ENCODE assay signal across 10 mouse cellular contexts in genomic region chr2:163253248-163254099, GRCm38 (mm10). TPM values are rescaled to one million over a fixed set of nuclear protein-coding genes. Genes with fewer than 3 reads are reported as not detected.
DNase-seq lines count a peak whose midpoint lies in the region; ATAC-seq and TF ChIP-seq lines count a peak whose summit lies in the region.
"Had no signal": no experiment of that assay in that cellular context is flagged by ENCODE, and none has a peak within 500 bp of the region (broad histone marks: within the 10 kb centered on the region; RNA-seq: fewer than 3 reads in every experiment).

No protein-coding gene starts in this region.

- H3K4me3 ChIP-seq in lung, embryonic 16.5 days (ENCODE audit: low read length) = no peak overlapping the region
- no peak overlapping the region for H3K4me3 ChIP-seq in cortical plate, adult 2 months (ENCODE audit: insufficient read depth, low read length)
- H3K4me3 ChIP-seq in limb, embryonic 15.5 days = no peak overlapping the region

- H3K4me2 ChIP-seq in lung, embryonic 16.5 days (ENCODE audit: low read depth, low read length) = 0 out of 2 replicates have a peak overlapping the region, but pooled peaks have one; percentile 6
- H3K4me2 ChIP-seq in limb, embryonic 15.5 days = 0 out of 2 replicates have a peak overlapping the region, but pooled peaks have one; percentile 10
- H3K4me2 ChIP-seq: lung, embryonic 14.5 days had no signal

- WGBS in lung, embryonic 16.5 days = 60% methylated on average over 22 of the region's 22 CpGs
- WGBS in limb, embryonic 15.5 days = 46% methylated on average over 22 of the region's 22 CpGs

- 0 out of 2 replicates have a peak, but pooled peaks have one; percentile 42 for TF ChIP-seq POLR2A in cortical plate, adult 2 months (IDR thresholded peaks at IDR 0.05; ENCODE audit: extremely low read depth, insufficient read depth, low read length)

- H3K27me3 ChIP-seq in lung, embryonic 16.5 days (ENCODE audit: control insufficient read depth, insufficient read depth, low read depth, low read length) = no peaks in the 10 kb centered on the region
- no peaks in the 10 kb centered on the region for H3K27me3 ChIP-seq in limb, embryonic 15.5 days

- no peak for DNase-seq in lung, postnatal 36 days
- peak; percentile 86 for DNase-seq in thymus, postnatal 0 days (ENCODE audit: low spot score)
- DNase-seq in cerebellum, postnatal 10 days = no peak
- DNase-seq in spleen, postnatal 10 days (ENCODE audit: low spot score in 2 of 2) = no peak
- no peak for DNase-seq in lung, postnatal 10 days
- DNase-seq: gastrocnemius, postnatal 14 days had no signal

- no peaks in the 10 kb centered on the region for H3K36me3 ChIP-seq in lung, embryonic 16.5 days (ENCODE audit: control insufficient read depth, insufficient read depth, low read length)
- H3K36me3 ChIP-seq in limb, embryonic 15.5 days = no peaks in the 10 kb centered on the region

- no peaks in the 10 kb centered on the region for H3K9me3 ChIP-seq in lung, embryonic 16.5 days (ENCODE audit: control insufficient read depth, low read length)
- H3K9me3 ChIP-seq in limb, embryonic 15.5 days = no peaks in the 10 kb centered on the region

- H3K4me1 ChIP-seq in lung, embryonic 16.5 days (replicated peaks; ENCODE audit: control insufficient read depth, insufficient read depth, low read length) = peaks cover 9% of the 10 kb centered on the region; the same call in 1 of the 2 replicates
- H3K4me1 ChIP-seq in cortical plate, adult 2 months (ENCODE audit: control insufficient read depth, insufficient read depth, low read length) = peaks cover 3% of the 10 kb centered on the region; the same call in 1 of the 2 replicates
- peaks cover 13% of the 10 kb centered on the region for H3K4me1 ChIP-seq in limb, embryonic 15.5 days

- no peak overlapping the region for H3K9ac ChIP-seq in lung, embryonic 16.5 days (ENCODE audit: low read length)
- no peak overlapping the region for H3K9ac ChIP-seq in limb, embryonic 15.5 days
- H3K9ac ChIP-seq: lung, embryonic 14.5 days had no signal

- no peak for ATAC-seq in lung, embryonic 16.5 days (ENCODE audit: low read depth)
- no peak for ATAC-seq in limb, embryonic 15.5 days (ENCODE audit: insufficient number of reproducible peaks, low FRiP score, low TSS enrichment, low read depth)

- 0 out of 2 replicates have a peak overlapping the region, but pooled peaks have one; percentile 12 for H3K27ac ChIP-seq in lung, embryonic 16.5 days (ENCODE audit: low read length)
- H3K27ac ChIP-seq in cortical plate, adult 2 months (ENCODE audit: insufficient read depth, low read length) = peak overlapping the region; percentile 60; the same call in 1 of the 2 replicates
- H3K27ac ChIP-seq in limb, embryonic 15.5 days = no peak overlapping the region

- no peak for TF ChIP-seq CTCF in cortical plate, adult 2 months (IDR thresholded peaks at IDR 0.05; ENCODE audit: extremely low read depth, insufficient read depth, low read length)

RNA-seq across cellular contexts. Expression of gene Tox2, which starts 50.5 kb away (rescaled TPM):
- 3.8 and 5.3 TPM in 2 replicates for polyA plus RNA-seq in lung, embryonic 16.5 days (2015; fragmentation: Nextera tagmentation; extraction: Ambion mirVana)
- polyA plus RNA-seq in cortical plate, adult 2 months (2012; rRNA removed) = 26.1 and 28.1 TPM in 2 replicates
- polyA plus RNA-seq in limb, embryonic 15.5 days (2015; fragmentation: Nextera tagmentation; extraction: Ambion mirVana) = 4.4 and 5.2 TPM in 2 replicates
- 2.7 and 3.5 TPM in 2 replicates for polyA plus RNA-seq in thymus, postnatal 0 days (2015; fragmentation: Nextera tagmentation; extraction: Ambion mirVana)
